Mouse (Mus musculus) CH12F3 (cell line): ENCODE data around the gene Tango2.

ENCODE experiments used
- in situ Hi-C: fragments of 300-500 bp; cut with MboI; formaldehyde crosslinking; loops from 2 replicates; pipeline ENCODE4 v1.14.3; 2020; ENCODE audit warnings: low sequenced_read_pairs

Tango2 gene

GRCm38 (mm10) chr16:18268182-18268581 lies 79.7 kb downstream of the Tango2 start:
- in situ Hi-C loops, result no loop called here

GRCm38 (mm10) chr16:18265024-18265423 lies 82.9 kb downstream of the Tango2 start:
- in situ Hi-C loops, result no loop called here

GRCm38 (mm10) chr16:18258221-18258620 lies 89.7 kb downstream of the Tango2 start, which contains the start of gene Gm49776:
Gene Gm49776, minus strand, starts transcription at chr16:18258321.
- in situ Hi-C loops, result no loop called here

- in situ Hi-C loops, result no loop called here
These were observed 94.0 kb downstream of the Tango2 start for GRCm38 (mm10) chr16:18253866-18254265.

- in situ Hi-C loops, result no loop called here
These were observed 95.2 kb downstream of the Tango2 start for GRCm38 (mm10) chr16:18252736-18253135.

- in situ Hi-C loops, result no loop called here
These were observed 96.8 kb downstream of the Tango2 start for GRCm38 (mm10) chr16:18250828-18251790.
